Mouse (Mus musculus): ENCODE measurements around the gene Mymx. TPM values are rescaled to one million over a fixed set of nuclear protein-coding genes. Genes with fewer than 3 reads are reported as not detected.

Mymx gene
- total RNA-seq, 1 experiment from 2014 or later, result not detected

Other genes starting within 250 kb of the Mymx start
- 130 and 148 TPM in 2 replicates for gene Cdc5l, start 168.4 kb downstream of the Mymx start, total RNA-seq (2017)
- 0.31 TPM in 1 of 2 replicates, not detected in the other for gene Spats1, start 126.7 kb downstream of the Mymx start, total RNA-seq (2017)
- gene Aars2, start 95.3 kb downstream of the Mymx start, total RNA-seq (2017), result 6.2 and 8.2 TPM in 2 replicates
- gene Tcte1, start 78.7 kb downstream of the Mymx start, total RNA-seq (2017), result not detected in 2 replicates
- gene Tmem151b, start 52.4 kb downstream of the Mymx start, total RNA-seq (2017), result 0.25 TPM in 2 replicates
- gene Nfkbie, start 46.4 kb downstream of the Mymx start, total RNA-seq (2017), result 20.5 and 22.7 TPM in 2 replicates
- 64.8 and 76.7 TPM in 2 replicates for gene Slc35b2, start 38.2 kb downstream of the Mymx start, total RNA-seq (2017)
- gene Hsp90ab1, start 28.8 kb downstream of the Mymx start, total RNA-seq (2017), result 2,119 and 2,880 TPM in 2 replicates
- 70.4 and 70.6 TPM in 2 replicates for gene Slc29a1, start 2.5 kb downstream of the Mymx start, total RNA-seq (2017)
- gene Capn11, start 57.2 kb upstream of the Mymx start, total RNA-seq (2017), result 0.50 and 0.55 TPM in 2 replicates
- 13.2 and 21.9 TPM in 2 replicates for gene Mrpl14, start 84.2 kb upstream of the Mymx start, total RNA-seq (2017)
- gene Tmem63b, start 84.8 kb upstream of the Mymx start, total RNA-seq (2017), result 5.3 and 7.6 TPM in 2 replicates
- not detected in 2 replicates for gene 1600014C23Rik, start 131.7 kb upstream of the Mymx start, total RNA-seq (2017)

All from hematopoietic stem cell, adult 5-6 weeks (primary cell).